Mouse (Mus musculus) heart, embryonic 15.5 days (tissue): Measurements from ENCODE around the gene Muc5b. TPM values are rescaled to one million over a fixed set of nuclear protein-coding genes. Genes with fewer than 3 reads are reported as not detected.

ENCODE experiments used
- ATAC-seq: fragments of 200-750 bp; cut with Nextera tagmentation; replicated peaks from 2 replicates; pipeline ENCODE4 v1.8.0; 2017; ENCODE audit warnings: low read depth, moderate TSS enrichment; ENCODE audit not compliant: insufficient number of reproducible peaks, insufficient read depth, low FRiP score
- H3K27ac ChIP-seq: fragments of 300-500 bp; sonication (generic); 2 replicates; pipeline ENCODE4 v1.5.1; 2015; ENCODE audit warnings: mild to moderate bottlenecking, inconsistent platforms
- H3K27me3 ChIP-seq: fragments of 300-500 bp; sonication (generic); 2 replicates; pipeline ENCODE4 v1.6.1; 2015; ENCODE audit warnings: inconsistent platforms
- H3K36me3 ChIP-seq: fragments of 300-500 bp; sonication (generic); 2 replicates; pipeline ENCODE4 v1.6.1; 2015; ENCODE audit warnings: mild to moderate bottlenecking, inconsistent platforms
- H3K4me1 ChIP-seq: fragments of 300-500 bp; sonication (generic); replicated peaks from 2 replicates; pipeline ENCODE4 v1.6.1; 2015; ENCODE audit warnings: inconsistent platforms
- H3K4me2 ChIP-seq: fragments of 300-500 bp; sonication (generic); 2 replicates; pipeline ENCODE4 v1.6.1; 2015; ENCODE audit warnings: inconsistent platforms, mild to moderate bottlenecking, moderate library complexity
- H3K4me3 ChIP-seq: fragments of 300-500 bp; sonication (generic); 2 replicates; pipeline ENCODE4 v1.5.1; 2015; ENCODE audit warnings: mild to moderate bottlenecking, inconsistent platforms
- H3K9ac ChIP-seq: fragments of 300-500 bp; sonication (generic); 2 replicates; pipeline ENCODE4 v1.6.1; 2015; ENCODE audit warnings: mild to moderate bottlenecking, inconsistent platforms
- H3K9me3 ChIP-seq: fragments of 300-500 bp; sonication (generic); replicated peaks from 2 replicates; pipeline ENCODE4 v1.6.1; 2016; ENCODE audit warnings: inconsistent platforms
- WGBS: fragments of 180-500 bp; shearing (Covaris S2); methylation state at CpG from one replicate; pipeline ENCODE4 v1.1.7; 2015; ENCODE audit warnings: mixed read lengths; 5-methylcytosine and 5-hydroxymethylcytosine counted together
- polyA plus RNA-seq: library from polyadenylated mRNA; unstranded; fragments of >200 nt; fragmentation: Nextera tagmentation; extraction: Ambion mirVana; gene quantifications from 2 replicates; pipeline ENCODE4 v1.2.1, GENCODE M21; 2015

Gene Muc5b
- polyA plus RNA-seq, 1 experiment from 2014 or later, result 0.03 TPM

GRCm38 (mm10) chr7:141823699-141824098 lies 15.2 kb upstream of the Muc5b start:
- Histone ChIP-seq H3K27ac (no peak overlapping the region), H3K27me3 (no peaks in the 10 kb centered on the region), H3K36me3 (no peaks in the 10 kb centered on the region), H3K4me1 (no peaks in the 10 kb centered on the region), H3K4me3 (no peak overlapping the region), H3K9ac (no peak overlapping the region), H3K9me3 (no peaks in the 10 kb centered on the region), H3K4me2 (no peak overlapping the region)
- ATAC-seq, result no peak
- 75% methylated on average over 6 of the region's 6 CpGs for WGBS

GRCm38 (mm10) chr7:141824398-141824797 lies 14.5 kb upstream of the Muc5b start:
- Histone ChIP-seq H3K27ac (no peak overlapping the region), H3K27me3 (no peaks in the 10 kb centered on the region), H3K9me3 (no peaks in the 10 kb centered on the region), H3K4me1 (no peaks in the 10 kb centered on the region), H3K4me3 (no peak overlapping the region), H3K4me2 (no peak overlapping the region), H3K9ac (no peak overlapping the region), H3K36me3 (no peaks in the 10 kb centered on the region)
- WGBS, result 79% methylated on average over 9 of the region's 9 CpGs
- no peak for ATAC-seq

GRCm38 (mm10) chr7:141835941-141836340 lies 2.9 kb upstream of the Muc5b start:
- Histone ChIP-seq H3K4me2 (no peak overlapping the region), H3K27me3 (no peaks in the 10 kb centered on the region), H3K9ac (no peak overlapping the region), H3K4me3 (no peak overlapping the region), H3K27ac (peak overlapping the region; percentile 61), H3K4me1 (peaks cover 34% of the 10 kb centered on the region), H3K9me3 (no peaks in the 10 kb centered on the region), H3K36me3 (no peaks in the 10 kb centered on the region)
- ATAC-seq, result 0 out of 2 replicates have a peak, but pooled peaks have one; percentile 32
- WGBS, result 67% methylated on average over 7 of the region's 7 CpGs

GRCm38 (mm10) chr7:141836423-141836822 lies 2.4 kb upstream of the Muc5b start:
- Histone ChIP-seq H3K9me3 (no peaks in the 10 kb centered on the region), H3K27me3 (no peaks in the 10 kb centered on the region), H3K4me2 (no peak overlapping the region), H3K4me3 (no peak overlapping the region), H3K4me1 (peaks cover 34% of the 10 kb centered on the region), H3K9ac (no peak overlapping the region), H3K27ac (peak overlapping the region; percentile 61), H3K36me3 (no peaks in the 10 kb centered on the region)
- WGBS, result 41% methylated on average over 8 of the region's 8 CpGs
- ATAC-seq, result peak; percentile 47

- H3K9me3 ChIP-seq, result no peaks in the 10 kb centered on the region
- no peak overlapping the region for H3K4me2 ChIP-seq
- 82% methylated on average over 10 of the region's 10 CpGs for WGBS
- H3K27me3 ChIP-seq, result peaks cover 14% of the 10 kb centered on the region
- H3K4me3 ChIP-seq, result no peak overlapping the region
- H3K9ac ChIP-seq, result no peak overlapping the region
- H3K36me3 ChIP-seq, result no peaks in the 10 kb centered on the region
- no peak overlapping the region for H3K27ac ChIP-seq
- peaks cover 34% of the 10 kb centered on the region for H3K4me1 ChIP-seq
- no peak for ATAC-seq
Observed at GRCm38 (mm10) chr7:141840354-141840753, 1.5 kb downstream of the Muc5b start.

GRCm38 (mm10) chr7:141861046-141861445 lies 22.2 kb downstream of the Muc5b start:
- H3K4me1 ChIP-seq, result no peaks in the 10 kb centered on the region

GRCm38 (mm10) chr7:141869644-141870043 lies 30.8 kb downstream of the Muc5b start:
- 65% methylated on average over 5 of the region's 5 CpGs for WGBS

More at GRCm38 (mm10) chr7:141861046-141861445, 22.2 kb downstream of the Muc5b start:
- H3K36me3 ChIP-seq, result no peaks in the 10 kb centered on the region
- no peak for ATAC-seq
- H3K4me3 ChIP-seq, result no peak overlapping the region
- H3K9ac ChIP-seq, result no peak overlapping the region
- no peaks in the 10 kb centered on the region for H3K9me3 ChIP-seq
- H3K27me3 ChIP-seq, result no peaks in the 10 kb centered on the region
- no peak overlapping the region for H3K4me2 ChIP-seq
- no peak overlapping the region for H3K27ac ChIP-seq
- 76% methylated on average over 4 of the region's 4 CpGs for WGBS

GRCm38 (mm10) chr7:141870553-141870952 lies 31.7 kb downstream of the Muc5b start:
- Histone ChIP-seq H3K27me3 (no peaks in the 10 kb centered on the region), H3K4me2 (no peak overlapping the region), H3K9me3 (no peaks in the 10 kb centered on the region), H3K36me3 (peaks cover 4% of the 10 kb centered on the region; the same call in 1 of the 2 replicates), H3K9ac (no peak overlapping the region), H3K27ac (no peak overlapping the region), H3K4me1 (no peaks in the 10 kb centered on the region), H3K4me3 (no peak overlapping the region)
- ATAC-seq, result no peak
- WGBS, result 73% methylated on average over 5 of the region's 5 CpGs

More at GRCm38 (mm10) chr7:141869644-141870043, 30.8 kb downstream of the Muc5b start:
- Histone ChIP-seq H3K4me3 (no peak overlapping the region), H3K9ac (no peak overlapping the region), H3K4me1 (no peaks in the 10 kb centered on the region), H3K9me3 (no peaks in the 10 kb centered on the region), H3K27ac (no peak overlapping the region), H3K4me2 (no peak overlapping the region), H3K27me3 (no peaks in the 10 kb centered on the region), H3K36me3 (peaks cover 4% of the 10 kb centered on the region; the same call in 1 of the 2 replicates)
- no peak for ATAC-seq

- 74% methylated on average over 5 of the region's 5 CpGs for WGBS
- no peak for ATAC-seq
- no peak overlapping the region for H3K4me3 ChIP-seq
- no peak overlapping the region for H3K4me2 ChIP-seq
- H3K27me3 ChIP-seq, result no peaks in the 10 kb centered on the region
- no peak overlapping the region for H3K27ac ChIP-seq
- H3K9ac ChIP-seq, result no peak overlapping the region
- H3K9me3 ChIP-seq, result no peaks in the 10 kb centered on the region
- peaks cover 13% of the 10 kb centered on the region; the same call in 1 of the 2 replicates for H3K36me3 ChIP-seq
- H3K4me1 ChIP-seq, result no peaks in the 10 kb centered on the region
Observed at GRCm38 (mm10) chr7:141874891-141875290, 36.0 kb downstream of the Muc5b start.

- 91% methylated on average over 2 of the region's 2 CpGs for WGBS
- no peak overlapping the region for H3K27ac ChIP-seq
- no peak for ATAC-seq
- no peak overlapping the region for H3K4me3 ChIP-seq
- no peak overlapping the region for H3K9ac ChIP-seq
- peaks cover 45% of the 10 kb centered on the region for H3K36me3 ChIP-seq
- H3K27me3 ChIP-seq, result no peaks in the 10 kb centered on the region
- H3K4me1 ChIP-seq, result peaks cover 5% of the 10 kb centered on the region; the same call in 1 of the 2 replicates
- no peak overlapping the region for H3K4me2 ChIP-seq
- H3K9me3 ChIP-seq, result no peaks in the 10 kb centered on the region
Observed at GRCm38 (mm10) chr7:141878813-141879212, 39.9 kb downstream of the Muc5b start.

GRCm38 (mm10) chr7:141892151-141892550 lies 53.3 kb downstream of the Muc5b start:
- no peak for ATAC-seq
- peaks cover 29% of the 10 kb centered on the region for H3K4me1 ChIP-seq
- H3K4me3 ChIP-seq, result no peak overlapping the region
- no peaks in the 10 kb centered on the region for H3K27me3 ChIP-seq
- no peaks in the 10 kb centered on the region for H3K9me3 ChIP-seq
- 93% methylated on average over 7 of the region's 7 CpGs for WGBS
- no peak overlapping the region for H3K9ac ChIP-seq
- no peak overlapping the region for H3K4me2 ChIP-seq
- H3K27ac ChIP-seq, result no peak overlapping the region
- H3K36me3 ChIP-seq, result peaks cover 50% of the 10 kb centered on the region

GRCm38 (mm10) chr7:141901825-141902224 lies 63.0 kb downstream of the Muc5b start:
- under 1% methylated on average over 16 of the region's 16 CpGs for WGBS

More at GRCm38 (mm10) chr7:141901825-141902224, 63.0 kb downstream of the Muc5b start:
- Histone ChIP-seq H3K9me3 (no peaks in the 10 kb centered on the region), H3K4me3 (peak overlapping the region; percentile 65), H3K4me1 (peaks cover 31% of the 10 kb centered on the region), H3K36me3 (no peaks in the 10 kb centered on the region), H3K4me2 (peak overlapping the region; percentile 80), H3K9ac (peak overlapping the region; percentile 81), H3K27ac (peak overlapping the region; percentile 64), H3K27me3 (peaks cover 9% of the 10 kb centered on the region; the same call in 1 of the 2 replicates)
- peak; percentile 41 for ATAC-seq
